Mouse (Mus musculus): ENCODE measurements around the gene Hdac7. TPM values are rescaled to one million over a fixed set of nuclear protein-coding genes. Genes with fewer than 3 reads are reported as not detected.

Hdac7 gene
- total and polyA plus RNA-seq, 2 experiments from 2014 or later: 23.7 to 28.6 TPM

DNA sequence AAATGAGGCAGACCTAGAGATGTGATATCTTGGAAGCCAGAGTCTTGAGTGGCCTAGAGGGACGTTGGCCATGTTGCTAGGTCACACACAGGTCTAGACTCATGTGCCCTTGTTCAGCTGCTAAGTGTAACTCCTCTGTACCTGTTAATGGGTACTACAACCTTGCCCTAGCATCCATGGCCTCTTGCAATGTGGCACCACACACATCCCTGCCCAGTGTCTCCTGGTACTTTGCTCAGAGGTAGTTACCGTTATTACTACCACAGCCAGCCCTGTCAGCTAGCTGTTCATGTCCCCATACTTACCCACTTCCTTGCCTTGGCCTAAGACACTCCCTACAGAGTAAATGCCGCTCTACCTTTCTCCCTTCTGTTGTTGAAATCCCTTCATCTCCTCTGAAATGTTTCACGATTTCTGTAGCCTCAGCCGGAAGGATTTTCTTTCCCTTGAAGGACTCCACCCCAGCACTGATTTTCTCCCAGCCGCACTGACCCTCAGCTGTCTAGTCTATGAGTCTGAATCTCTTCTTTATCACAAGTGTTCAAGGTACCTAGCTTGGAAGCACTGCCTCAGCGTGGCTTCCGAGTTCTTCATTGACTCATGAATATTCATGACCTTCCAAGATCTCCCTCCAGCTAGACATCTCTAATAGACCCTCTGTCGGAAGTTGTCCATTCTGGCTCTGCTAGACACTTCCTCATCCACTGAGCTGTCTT is 11.4 kb downstream of the Hdac7 start:
- no peaks in the 10 kb centered on the region for H3K27me3 ChIP-seq (ENCODE audit: insufficient read depth, low read length)
- peaks cover 32% of the 10 kb centered on the region for H3K4me1 ChIP-seq (ENCODE audit: insufficient read depth, low read length)
- no peak overlapping the region for H3K27ac ChIP-seq
- ATAC-seq: no peak
- H3K4me2 ChIP-seq (ENCODE audit: low read depth, low read length): no peak overlapping the region
- DNase-seq (ENCODE audit: low spot score): no peak
- H3K9me3 ChIP-seq (ENCODE audit: low read length): no peaks in the 10 kb centered on the region
- no peak overlapping the region for H3K9ac ChIP-seq (replicated peaks; ENCODE audit: low read length)
- 56% methylated on average over 9 of the region's 9 CpGs for WGBS
- no peak for TF ChIP-seq CTCF (IDR thresholded peaks at IDR 0.05; ENCODE audit: low read depth)
- no peaks in the 10 kb centered on the region for H3K36me3 ChIP-seq (ENCODE audit: insufficient read depth, low read length)
- H3K4me3 ChIP-seq (ENCODE audit: low read length): no peak overlapping the region

GRCm38 (mm10) chr15:97831987-97832640 is 12.2 kb downstream of the Hdac7 start:
- H3K4me3 ChIP-seq (ENCODE audit: low read length): peak overlapping the region; percentile 88
- peaks cover 26% of the 10 kb centered on the region for H3K4me1 ChIP-seq (ENCODE audit: insufficient read depth, low read length)
- DNase-seq (ENCODE audit: low spot score) (no peak), ATAC-seq (peak; percentile 12; the same call in 1 of the 2 replicates)
- peak overlapping the region; percentile 98 for H3K27ac ChIP-seq
- H3K36me3 ChIP-seq (ENCODE audit: insufficient read depth, low read length): no peaks in the 10 kb centered on the region
- H3K9me3 ChIP-seq (ENCODE audit: low read length): no peaks in the 10 kb centered on the region
- H3K9ac ChIP-seq (replicated peaks; ENCODE audit: low read length): peak overlapping the region; percentile 98
- no peaks in the 10 kb centered on the region for H3K27me3 ChIP-seq (ENCODE audit: insufficient read depth, low read length)
- WGBS: 6% methylated on average over 10 of the region's 10 CpGs
- peak overlapping the region; percentile 64 for H3K4me2 ChIP-seq (ENCODE audit: low read depth, low read length)
- no peak for TF ChIP-seq CTCF (IDR thresholded peaks at IDR 0.05; ENCODE audit: low read depth)

DNA sequence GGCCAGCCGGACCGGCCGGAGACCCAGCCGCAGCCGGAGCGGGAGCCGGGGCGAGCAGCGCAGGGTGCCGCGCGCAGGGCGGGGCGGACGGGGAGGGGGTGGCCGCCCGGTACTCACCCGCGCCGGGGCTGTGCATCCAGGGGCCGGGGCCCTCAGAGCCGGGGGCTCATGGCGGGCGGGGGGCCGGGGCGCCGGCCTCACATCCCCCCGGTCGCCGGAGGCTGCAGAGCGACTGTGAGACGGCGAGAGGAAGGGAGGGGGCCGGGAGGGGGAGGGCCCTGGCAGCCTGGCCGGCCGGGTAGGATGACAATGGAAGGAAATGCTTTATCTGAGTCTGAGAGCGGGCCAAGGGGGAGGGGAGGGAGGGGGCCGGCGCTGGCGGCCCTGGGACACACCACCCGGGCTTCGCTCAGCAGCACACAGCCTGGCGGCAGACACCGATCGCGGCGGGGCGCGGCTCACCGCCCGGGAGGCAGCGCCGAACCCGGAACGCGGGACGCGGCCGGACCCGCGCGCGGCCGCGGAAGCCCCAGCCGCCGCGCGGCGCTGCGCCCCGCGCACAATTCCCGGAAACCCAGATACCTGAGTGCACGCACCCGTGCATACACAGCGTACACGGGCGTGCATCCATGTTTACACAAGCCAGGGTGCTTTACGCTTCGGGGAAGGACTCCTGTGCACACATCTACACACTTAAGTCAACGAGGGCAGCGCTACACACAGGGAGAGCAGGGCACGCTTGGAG is 12.9 kb downstream of the Hdac7 start:
- Histone ChIP-seq H3K27ac (peak overlapping the region; percentile 98), H3K36me3 (ENCODE audit: insufficient read depth, low read length) (no peaks in the 10 kb centered on the region), H3K4me1 (ENCODE audit: insufficient read depth, low read length) (peaks cover 26% of the 10 kb centered on the region), H3K27me3 (ENCODE audit: insufficient read depth, low read length) (no peaks in the 10 kb centered on the region), H3K9me3 (ENCODE audit: low read length) (no peaks in the 10 kb centered on the region), H3K4me3 (ENCODE audit: low read length) (peak overlapping the region; percentile 88), H3K4me2 (ENCODE audit: low read depth, low read length) (peak overlapping the region; percentile 64), H3K9ac (replicated peaks; ENCODE audit: low read length) (peak overlapping the region; percentile 98)
- DNase-seq (ENCODE audit: low spot score) (peak; percentile 78), ATAC-seq (peak; percentile 79)
- WGBS: 1% methylated on average over 56 of the region's 84 CpGs
- peak; percentile 11; the same call in 1 of the 2 replicates for TF ChIP-seq CTCF (IDR thresholded peaks at IDR 0.05; ENCODE audit: low read depth)

DNA sequence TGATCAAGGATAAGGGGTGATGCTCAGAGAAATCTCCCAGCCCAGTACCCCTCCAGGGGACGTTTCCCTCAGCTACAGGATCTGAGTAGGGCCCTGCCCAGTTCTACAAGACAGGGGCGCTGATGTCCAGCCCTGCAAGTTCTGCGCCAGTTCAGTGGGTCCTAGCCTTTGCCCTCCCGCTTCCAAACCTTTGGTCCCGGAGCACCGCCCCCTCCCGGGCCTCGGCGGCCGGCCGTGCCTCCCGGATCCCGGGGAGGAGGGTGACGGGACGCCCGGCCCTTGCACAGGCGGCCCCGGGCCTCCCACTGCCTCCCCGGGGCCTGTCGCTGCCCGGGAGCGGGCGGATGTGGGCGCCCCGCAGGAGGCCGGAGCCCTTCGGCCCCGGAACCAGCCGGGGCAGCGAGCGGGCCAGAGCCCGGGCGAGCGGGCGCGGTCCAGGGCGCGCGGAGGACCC is 13.5 kb downstream of the Hdac7 start:
- ATAC-seq: peak; percentile 25
- no peaks in the 10 kb centered on the region for H3K9me3 ChIP-seq (ENCODE audit: low read length)
- peaks cover 29% of the 10 kb centered on the region for H3K4me1 ChIP-seq (ENCODE audit: insufficient read depth, low read length)

GRCm38 (mm10) chr15:97830253-97830787 is 14.0 kb downstream of the Hdac7 start:
- peak overlapping the region; percentile 98 for H3K9ac ChIP-seq (replicated peaks; ENCODE audit: low read length)
- TF ChIP-seq CTCF (IDR thresholded peaks at IDR 0.05; ENCODE audit: low read depth): no peak
- H3K4me3 ChIP-seq (ENCODE audit: low read length): peak overlapping the region; percentile 88
- 10% methylated on average over 12 of the region's 12 CpGs for WGBS
- H3K27me3 ChIP-seq (ENCODE audit: insufficient read depth, low read length): no peaks in the 10 kb centered on the region
- DNase-seq (ENCODE audit: low spot score): no peak
- H3K4me1 ChIP-seq (ENCODE audit: insufficient read depth, low read length): peaks cover 34% of the 10 kb centered on the region
- no peaks in the 10 kb centered on the region for H3K9me3 ChIP-seq (ENCODE audit: low read length)
- H3K4me2 ChIP-seq (ENCODE audit: low read depth, low read length): peak overlapping the region; percentile 64
- ATAC-seq: peak; percentile 7; the same call in 1 of the 2 replicates
- no peaks in the 10 kb centered on the region for H3K36me3 ChIP-seq (ENCODE audit: insufficient read depth, low read length)
- H3K27ac ChIP-seq: peak overlapping the region; percentile 98

More for the DNA sequence above, 13.5 kb downstream of the Hdac7 start:
- Histone ChIP-seq H3K4me3 (ENCODE audit: low read length) (peak overlapping the region; percentile 88), H3K4me2 (ENCODE audit: low read depth, low read length) (peak overlapping the region; percentile 64), H3K36me3 (ENCODE audit: insufficient read depth, low read length) (no peaks in the 10 kb centered on the region), H3K27me3 (ENCODE audit: insufficient read depth, low read length) (no peaks in the 10 kb centered on the region), H3K27ac (peak overlapping the region; percentile 98), H3K9ac (replicated peaks; ENCODE audit: low read length) (peak overlapping the region; percentile 98)
- under 1% methylated on average over 34 of the region's 39 CpGs for WGBS
- DNase-seq (ENCODE audit: low spot score): peak; percentile 40
- peak; percentile 25; the same call in 1 of the 2 replicates for TF ChIP-seq CTCF (IDR thresholded peaks at IDR 0.05; ENCODE audit: low read depth)

GRCm38 (mm10) chr15:97829432-97829831 is 14.9 kb downstream of the Hdac7 start:
- no peak for ATAC-seq
- Histone ChIP-seq H3K9me3 (ENCODE audit: low read length) (no peaks in the 10 kb centered on the region), H3K4me1 (ENCODE audit: insufficient read depth, low read length) (peaks cover 42% of the 10 kb centered on the region), H3K4me3 (ENCODE audit: low read length) (no peak overlapping the region), H3K27ac (peak overlapping the region; percentile 98; the same call in 1 of the 2 replicates), H3K36me3 (ENCODE audit: insufficient read depth, low read length) (no peaks in the 10 kb centered on the region), H3K9ac (replicated peaks; ENCODE audit: low read length) (0 out of 2 replicates have a peak overlapping the region, but pooled peaks have one; percentile 10), H3K27me3 (ENCODE audit: insufficient read depth, low read length) (no peaks in the 10 kb centered on the region), H3K4me2 (ENCODE audit: low read depth, low read length) (peak overlapping the region; percentile 64)
- DNase-seq (ENCODE audit: low spot score): no peak
- TF ChIP-seq CTCF (IDR thresholded peaks at IDR 0.05; ENCODE audit: low read depth): no peak
- WGBS: 61% methylated on average over 2 of the region's 2 CpGs

Measured in hindbrain, postnatal 0 days (tissue).